Mouse (Mus musculus) C2C12 (cell line): ENCODE data around the gene Chd3.

Experiments
- CTCF ChIP-seq: IDR thresholded peaks from one replicate; pipeline ENCODE4 v1.5.1; 2011; ENCODE audit not compliant: control insufficient read depth, insufficient read depth, insufficient read length
- USF1 ChIP-seq: IDR thresholded peaks from one replicate; pipeline ENCODE4 v1.6.1; 2011; ENCODE audit warnings: low read depth, mild to moderate bottlenecking, control low read depth, moderate library complexity

DNA sequence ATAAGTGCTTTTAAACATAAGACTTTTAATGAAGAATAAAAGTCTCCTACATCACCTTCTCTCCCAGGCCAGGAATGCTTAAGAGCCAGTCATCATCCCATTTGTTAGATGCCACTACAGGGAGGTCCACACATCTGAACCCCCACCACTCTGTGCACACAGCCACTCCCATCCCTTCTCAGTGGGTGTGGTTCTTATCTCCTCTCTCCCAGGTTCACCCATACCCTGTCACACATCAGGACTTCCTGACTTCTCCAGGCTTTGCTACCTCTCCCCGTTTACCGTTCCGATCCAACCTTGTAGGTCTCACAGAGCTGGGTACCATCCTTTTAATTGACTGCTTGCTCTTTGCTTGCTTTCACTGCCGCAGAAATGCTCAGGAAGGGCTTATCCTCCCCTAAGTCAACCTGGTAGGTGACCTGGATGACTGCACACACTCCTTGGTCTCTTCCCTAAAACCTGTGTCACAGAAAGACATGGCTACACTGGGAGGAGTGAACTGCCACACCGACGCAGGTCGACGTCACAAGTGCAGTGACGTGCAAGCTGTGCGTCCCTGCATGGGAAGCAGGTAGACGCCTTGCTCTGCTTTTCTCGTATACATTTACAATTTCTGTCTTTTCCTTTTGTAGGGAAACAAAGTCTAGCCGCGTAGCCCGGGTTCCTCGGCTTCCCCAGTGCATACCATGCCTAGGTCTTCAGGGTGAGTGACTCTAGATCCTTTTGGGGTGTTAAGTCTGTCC lies 4.2 kb upstream of the Chd3 start:
- TF ChIP-seq CTCF: no peak
- no peak for TF ChIP-seq USF1
